Mouse (Mus musculus): Measurements from ENCODE around the gene Adam12. TPM values are rescaled to one million over a fixed set of nuclear protein-coding genes. Genes with fewer than 3 reads are reported as not detected.

Adam12 gene
- polyA plus RNA-seq, 1 experiment from 2014 or later = 8.8 TPM

- 82% methylated on average over 6 of the region's 6 CpGs for WGBS (ENCODE audit: insufficient replicate concordance)
Measured at GRCm38 (mm10) chr7:134031787-134032186, 200.2 kb downstream of the Adam12 start.

DNA sequence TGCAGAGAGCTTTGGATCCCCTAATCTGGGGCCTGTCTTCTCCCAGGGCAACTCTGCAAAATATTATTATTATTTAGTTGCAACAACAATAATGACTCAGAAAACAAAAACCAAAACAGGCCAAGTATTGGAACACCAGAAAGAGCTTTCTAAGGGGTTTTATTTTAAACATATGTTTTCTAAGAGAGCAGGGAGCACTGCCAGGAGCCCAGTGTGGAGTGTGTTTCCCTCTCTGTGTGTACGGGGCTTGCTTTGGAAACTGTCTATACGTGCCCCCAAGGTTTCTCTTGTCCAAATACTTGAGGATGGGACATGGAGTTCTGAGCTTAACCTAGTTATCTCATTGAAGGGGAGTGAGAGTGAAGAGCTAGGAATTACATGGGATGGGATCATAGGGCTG lies 200.7 kb downstream of the Adam12 start:
- Histone ChIP-seq H3K9ac (ENCODE audit: low read depth, low read length) (no peak overlapping the region), H3K27ac (ENCODE audit: low read depth, low read length) (no peak overlapping the region)

More at GRCm38 (mm10) chr7:134031787-134032186, 200.2 kb downstream of the Adam12 start:
- H3K4me2 ChIP-seq = no peak overlapping the region
- ATAC-seq (replicated peaks; ENCODE audit: insufficient number of reproducible peaks, low FRiP score, low TSS enrichment) = no peak
- no peak overlapping the region for H3K4me3 ChIP-seq (ENCODE audit: low read depth, low read length)
- H3K9ac ChIP-seq (ENCODE audit: low read depth, low read length) = no peak overlapping the region
- H3K27ac ChIP-seq (ENCODE audit: low read depth, low read length) = no peak overlapping the region
- no peaks in the 10 kb centered on the region for H3K36me3 ChIP-seq (ENCODE audit: control insufficient read depth, insufficient read depth, low read length)
- no peaks in the 10 kb centered on the region for H3K9me3 ChIP-seq (replicated peaks; ENCODE audit: control insufficient read depth, low read length)
- no peaks in the 10 kb centered on the region for H3K27me3 ChIP-seq (ENCODE audit: control insufficient read depth, insufficient read depth, low read length)
- H3K4me1 ChIP-seq (ENCODE audit: control insufficient read depth, insufficient read depth, low read length) = peaks cover 4% of the 10 kb centered on the region

DNA sequence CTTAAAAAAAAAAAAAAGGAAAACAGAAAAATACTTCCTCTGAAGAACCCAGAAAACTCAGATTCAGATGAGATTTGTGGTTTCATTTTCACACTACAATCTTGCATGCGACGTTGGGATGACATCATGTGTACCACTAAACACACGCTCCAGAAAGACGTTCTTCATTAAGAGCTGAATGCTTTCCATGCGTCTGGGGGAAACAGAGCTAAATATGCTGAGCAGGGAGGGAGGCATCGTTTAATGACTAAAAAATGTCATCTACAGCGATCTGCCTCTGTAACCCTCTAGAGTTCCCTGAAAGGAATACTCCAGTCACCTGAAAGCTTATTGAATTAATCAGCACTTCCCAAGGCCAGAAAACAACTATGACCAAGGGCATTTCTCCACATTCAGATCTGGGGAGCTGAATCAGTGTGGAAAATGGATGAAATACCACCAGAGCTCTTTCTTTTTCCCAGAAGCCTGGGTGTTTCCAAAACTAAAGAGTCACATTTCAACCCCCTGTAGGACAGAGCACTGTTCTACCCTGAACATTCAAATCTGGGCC lies 203.6 kb downstream of the Adam12 start:
- no peak overlapping the region for H3K4me3 ChIP-seq (ENCODE audit: low read depth, low read length)
- H3K4me1 ChIP-seq (ENCODE audit: control insufficient read depth, insufficient read depth, low read length) = peaks cover 8% of the 10 kb centered on the region
- no peaks in the 10 kb centered on the region for H3K36me3 ChIP-seq (ENCODE audit: control insufficient read depth, insufficient read depth, low read length)
- WGBS (ENCODE audit: insufficient replicate concordance) = 74% methylated on average over 7 of the region's 7 CpGs
- no peak overlapping the region for H3K9ac ChIP-seq (ENCODE audit: low read depth, low read length)
- H3K27ac ChIP-seq (ENCODE audit: low read depth, low read length) = no peak overlapping the region
- no peaks in the 10 kb centered on the region for H3K9me3 ChIP-seq (replicated peaks; ENCODE audit: control insufficient read depth, low read length)
- no peak for ATAC-seq (replicated peaks; ENCODE audit: insufficient number of reproducible peaks, low FRiP score, low TSS enrichment)
- no peak overlapping the region for H3K4me2 ChIP-seq
- H3K27me3 ChIP-seq (ENCODE audit: control insufficient read depth, insufficient read depth, low read length) = no peaks in the 10 kb centered on the region

More for the DNA sequence above, 200.7 kb downstream of the Adam12 start:
- H3K9me3 ChIP-seq (replicated peaks; ENCODE audit: control insufficient read depth, low read length) = no peaks in the 10 kb centered on the region
- ATAC-seq (replicated peaks; ENCODE audit: insufficient number of reproducible peaks, low FRiP score, low TSS enrichment) = no peak
- 78% methylated on average over 2 of the region's 2 CpGs for WGBS (ENCODE audit: insufficient replicate concordance)
- H3K4me3 ChIP-seq (ENCODE audit: low read depth, low read length) = no peak overlapping the region
- H3K4me2 ChIP-seq = no peak overlapping the region
- H3K27me3 ChIP-seq (ENCODE audit: control insufficient read depth, insufficient read depth, low read length) = no peaks in the 10 kb centered on the region
- H3K4me1 ChIP-seq (ENCODE audit: control insufficient read depth, insufficient read depth, low read length) = peaks cover 8% of the 10 kb centered on the region
- H3K36me3 ChIP-seq (ENCODE audit: control insufficient read depth, insufficient read depth, low read length) = no peaks in the 10 kb centered on the region

DNA sequence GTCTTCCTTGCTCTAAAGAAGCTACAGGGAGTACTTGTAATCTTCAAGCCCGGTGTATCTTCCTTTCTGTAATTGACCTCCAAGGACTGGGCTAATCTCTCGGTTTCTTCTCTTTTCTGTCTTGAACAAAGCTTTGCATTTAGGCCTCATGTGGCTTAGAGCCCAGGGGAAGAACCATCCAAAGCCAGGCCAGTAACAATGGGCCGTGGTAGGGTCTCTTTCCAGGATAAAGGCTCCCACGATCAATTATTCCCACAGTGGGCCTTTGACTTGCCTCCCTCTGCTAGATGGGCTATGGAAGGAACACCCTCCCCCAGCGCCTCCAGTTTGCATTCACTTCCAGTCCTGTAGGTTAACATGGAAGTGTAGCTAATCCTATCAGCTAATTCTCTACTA lies 204.9 kb downstream of the Adam12 start:
- ATAC-seq (replicated peaks; ENCODE audit: insufficient number of reproducible peaks, low FRiP score, low TSS enrichment) = no peak
- H3K4me3 ChIP-seq (ENCODE audit: low read depth, low read length) = no peak overlapping the region
- H3K4me1 ChIP-seq (ENCODE audit: control insufficient read depth, insufficient read depth, low read length) = peaks cover 8% of the 10 kb centered on the region
- 69% methylated on average over 5 of the region's 5 CpGs for WGBS (ENCODE audit: insufficient replicate concordance)
- H3K9ac ChIP-seq (ENCODE audit: low read depth, low read length) = no peak overlapping the region
- no peak overlapping the region for H3K4me2 ChIP-seq
- no peaks in the 10 kb centered on the region for H3K9me3 ChIP-seq (replicated peaks; ENCODE audit: control insufficient read depth, low read length)
- no peaks in the 10 kb centered on the region for H3K27me3 ChIP-seq (ENCODE audit: control insufficient read depth, insufficient read depth, low read length)
- 0 out of 2 replicates have a peak overlapping the region, but pooled peaks have one; percentile 10 for H3K27ac ChIP-seq (ENCODE audit: low read depth, low read length)
- H3K36me3 ChIP-seq (ENCODE audit: control insufficient read depth, insufficient read depth, low read length) = no peaks in the 10 kb centered on the region

GRCm38 (mm10) chr7:134026200-134027019 lies 205.5 kb downstream of the Adam12 start:
- ATAC-seq (replicated peaks; ENCODE audit: insufficient number of reproducible peaks, low FRiP score, low TSS enrichment) = no peak
- Histone ChIP-seq H3K27ac (ENCODE audit: low read depth, low read length) (peak overlapping the region; percentile 29; the same call in 1 of the 2 replicates), H3K4me2 (no peak overlapping the region), H3K36me3 (ENCODE audit: control insufficient read depth, insufficient read depth, low read length) (no peaks in the 10 kb centered on the region), H3K9ac (ENCODE audit: low read depth, low read length) (no peak overlapping the region), H3K4me3 (ENCODE audit: low read depth, low read length) (no peak overlapping the region), H3K4me1 (ENCODE audit: control insufficient read depth, insufficient read depth, low read length) (peaks cover 4% of the 10 kb centered on the region; the same call in 1 of the 2 replicates), H3K27me3 (ENCODE audit: control insufficient read depth, insufficient read depth, low read length) (no peaks in the 10 kb centered on the region), H3K9me3 (replicated peaks; ENCODE audit: control insufficient read depth, low read length) (no peaks in the 10 kb centered on the region)
- 64% methylated on average over 16 of the region's 16 CpGs for WGBS (ENCODE audit: insufficient replicate concordance)

DNA sequence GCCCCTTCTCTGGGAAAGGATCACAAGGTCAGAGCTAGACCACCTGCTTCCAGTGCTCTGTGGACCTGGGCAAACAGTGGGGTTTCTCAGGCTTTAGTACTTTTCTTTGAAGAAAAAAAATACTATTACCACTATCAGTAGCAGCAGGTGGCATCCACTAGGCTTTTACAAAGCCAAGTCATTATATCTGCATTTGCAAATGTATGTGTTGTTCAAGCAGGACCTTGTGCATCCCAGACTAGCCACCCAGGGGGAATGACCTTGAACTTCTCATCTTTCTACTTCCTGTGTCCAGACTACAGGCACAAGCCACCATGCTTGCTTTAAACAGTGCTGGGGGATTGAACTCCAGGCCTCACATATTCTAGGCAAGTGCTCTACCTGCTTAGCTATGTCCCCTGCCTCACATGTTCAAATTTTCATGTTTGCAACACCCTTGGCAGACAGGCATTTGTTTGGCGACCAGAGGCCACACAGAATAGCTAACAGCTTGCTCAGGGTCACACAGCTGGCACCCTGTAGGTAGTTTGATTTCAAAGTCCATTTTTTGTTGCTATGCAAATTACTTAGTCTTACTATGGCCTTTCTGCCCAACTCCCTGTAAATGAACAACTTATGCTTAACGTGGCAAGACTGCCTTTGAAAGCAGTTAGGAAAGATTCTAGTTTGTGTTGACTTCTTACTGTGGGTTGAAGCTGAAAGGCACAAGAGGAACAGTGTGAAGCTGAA lies 209.6 kb downstream of the Adam12 start:
- no peaks in the 10 kb centered on the region for H3K9me3 ChIP-seq (replicated peaks; ENCODE audit: control insufficient read depth, low read length)
- H3K4me1 ChIP-seq (ENCODE audit: control insufficient read depth, insufficient read depth, low read length) = peaks cover 4% of the 10 kb centered on the region; the same call in 1 of the 2 replicates
- H3K4me3 ChIP-seq (ENCODE audit: low read depth, low read length) = no peak overlapping the region
- no peaks in the 10 kb centered on the region for H3K27me3 ChIP-seq (ENCODE audit: control insufficient read depth, insufficient read depth, low read length)
- no peak overlapping the region for H3K27ac ChIP-seq (ENCODE audit: low read depth, low read length)
- ATAC-seq (replicated peaks; ENCODE audit: insufficient number of reproducible peaks, low FRiP score, low TSS enrichment) = no peak
- no peaks in the 10 kb centered on the region for H3K36me3 ChIP-seq (ENCODE audit: control insufficient read depth, insufficient read depth, low read length)
- WGBS (ENCODE audit: insufficient replicate concordance) = 76% methylated on average over 2 of the region's 2 CpGs
- H3K9ac ChIP-seq (ENCODE audit: low read depth, low read length) = no peak overlapping the region
- no peak overlapping the region for H3K4me2 ChIP-seq

DNA sequence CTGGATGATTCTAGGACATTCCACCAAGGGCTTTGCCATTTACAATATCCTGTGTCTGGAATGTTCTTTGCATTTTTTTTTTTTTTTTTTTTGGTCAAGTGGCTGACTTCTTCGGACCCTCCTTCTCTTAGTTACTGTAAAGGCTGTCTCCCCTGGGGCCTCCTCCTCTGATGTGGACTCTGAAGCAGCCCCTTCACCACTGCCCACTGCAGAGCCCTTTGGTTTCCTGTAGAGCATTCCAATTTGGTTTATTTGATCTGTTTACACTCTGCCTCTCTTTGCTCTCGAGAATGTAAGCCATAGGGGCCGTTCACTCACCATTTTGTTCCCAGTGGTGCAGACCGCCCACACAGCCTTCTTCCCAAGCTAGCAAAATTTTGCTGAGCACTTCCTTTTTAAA lies 216.7 kb downstream of the Adam12 start:
- Histone ChIP-seq H3K4me3 (ENCODE audit: low read depth, low read length) (no peak overlapping the region), H3K27me3 (ENCODE audit: control insufficient read depth, insufficient read depth, low read length) (no peaks in the 10 kb centered on the region), H3K4me1 (ENCODE audit: control insufficient read depth, insufficient read depth, low read length) (no peaks in the 10 kb centered on the region), H3K27ac (ENCODE audit: low read depth, low read length) (no peak overlapping the region), H3K4me2 (no peak overlapping the region), H3K36me3 (ENCODE audit: control insufficient read depth, insufficient read depth, low read length) (no peaks in the 10 kb centered on the region), H3K9me3 (replicated peaks; ENCODE audit: control insufficient read depth, low read length) (no peaks in the 10 kb centered on the region), H3K9ac (ENCODE audit: low read depth, low read length) (no peak overlapping the region)
- WGBS (ENCODE audit: insufficient replicate concordance) = 66% methylated on average over 4 of the region's 4 CpGs
- no peak for ATAC-seq (replicated peaks; ENCODE audit: insufficient number of reproducible peaks, low FRiP score, low TSS enrichment)

DNA sequence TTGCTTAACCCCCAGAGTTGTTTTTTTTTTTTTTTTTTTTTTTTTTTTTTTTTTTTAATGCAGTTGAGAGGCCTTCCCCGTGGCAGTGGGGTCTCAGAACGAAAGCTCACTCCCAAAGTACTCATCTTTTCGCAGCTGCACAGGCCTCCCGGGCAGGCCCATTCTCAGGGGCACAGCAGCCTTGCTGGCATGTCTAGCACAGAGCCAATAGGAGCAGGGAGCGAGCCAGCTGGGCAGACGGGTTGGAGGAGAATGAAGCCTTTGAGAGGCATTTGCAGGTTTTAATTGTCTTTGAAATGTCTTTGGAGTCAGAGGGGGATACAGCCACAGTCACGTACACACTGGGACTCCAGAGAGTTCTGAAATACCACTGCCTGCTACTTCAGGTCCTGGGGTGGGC lies 217.2 kb downstream of the Adam12 start:
- Histone ChIP-seq H3K4me2 (no peak overlapping the region), H3K27ac (ENCODE audit: low read depth, low read length) (no peak overlapping the region), H3K4me3 (ENCODE audit: low read depth, low read length) (no peak overlapping the region), H3K9ac (ENCODE audit: low read depth, low read length) (no peak overlapping the region), H3K36me3 (ENCODE audit: control insufficient read depth, insufficient read depth, low read length) (no peaks in the 10 kb centered on the region), H3K9me3 (replicated peaks; ENCODE audit: control insufficient read depth, low read length) (no peaks in the 10 kb centered on the region), H3K27me3 (ENCODE audit: control insufficient read depth, insufficient read depth, low read length) (no peaks in the 10 kb centered on the region), H3K4me1 (ENCODE audit: control insufficient read depth, insufficient read depth, low read length) (no peaks in the 10 kb centered on the region)
- WGBS (ENCODE audit: insufficient replicate concordance) = 64% methylated on average over 7 of the region's 7 CpGs
- no peak for ATAC-seq (replicated peaks; ENCODE audit: insufficient number of reproducible peaks, low FRiP score, low TSS enrichment)
